Mouse (Mus musculus) erythroblast, embryonic 14.5 days (primary cell): ENCODE data around the gene Dnaic1.

Experiments used
- GATA1 ChIP-seq: IDR thresholded peaks from 2 replicates; pipeline ENCODE4 v1.6.1; 2012; ENCODE audit warnings: low read length, inconsistent platforms, mixed read lengths
- TAL1 ChIP-seq: IDR thresholded peaks from 3 replicates; pipeline ENCODE4 v1.6.1; 2012; ENCODE audit warnings: low read length, inconsistent platforms, mixed read lengths

GRCm38 (mm10) chr4:41635906-41636305 is 66.3 kb downstream of the Dnaic1 start:
- TF ChIP-seq GATA1 (no peak), TAL1 (no peak)
